Mouse (Mus musculus) gastrocnemius, postnatal 36 days (tissue): ENCODE results near the gene Dip2b. TPM values are rescaled to one million over a fixed set of nuclear protein-coding genes. Genes with fewer than 3 reads are reported as not detected.
"Not testable (repeated sequence)": the region's sequence is repeated elsewhere in the genome, so short reads cannot be mapped to it uniquely, and the experiment has no call there.

Source experiments
- DNase-seq, 2 experiments: peaks; one replicate each; pipeline ENCODE4 v3.0.0; 2022
- intact Hi-C: fragments of 180-260 bp; cut with DNase I; formaldehyde crosslinking; loops from one replicate; pipeline ENCODE4 v1.15.1; 2025
- total RNA-seq, 2 experiments: library from RNA; stranded (reverse); gene quantifications; 2 replicates each; pipeline ENCODE4 v1.2.3; 2021

The Dip2b gene
- total RNA-seq, 2 experiments from 2014 or later: 6.2 to 7.3 TPM

- intact Hi-C loops: no loop called here
- no peak for DNase-seq
Observed at GRCm38 (mm10) chr15:100245951-100246350, 207.5 kb downstream of the Dip2b start.

GRCm38 (mm10) chr15:100247296-100247695, 208.8 kb downstream of the Dip2b start:
- intact Hi-C loops: no loop called here
- no peak for DNase-seq

- DNase-seq: no peak
- intact Hi-C loops: no loop called here
Observed at GRCm38 (mm10) chr15:100248665-100249433, 210.4 kb downstream of the Dip2b start.

DNA sequence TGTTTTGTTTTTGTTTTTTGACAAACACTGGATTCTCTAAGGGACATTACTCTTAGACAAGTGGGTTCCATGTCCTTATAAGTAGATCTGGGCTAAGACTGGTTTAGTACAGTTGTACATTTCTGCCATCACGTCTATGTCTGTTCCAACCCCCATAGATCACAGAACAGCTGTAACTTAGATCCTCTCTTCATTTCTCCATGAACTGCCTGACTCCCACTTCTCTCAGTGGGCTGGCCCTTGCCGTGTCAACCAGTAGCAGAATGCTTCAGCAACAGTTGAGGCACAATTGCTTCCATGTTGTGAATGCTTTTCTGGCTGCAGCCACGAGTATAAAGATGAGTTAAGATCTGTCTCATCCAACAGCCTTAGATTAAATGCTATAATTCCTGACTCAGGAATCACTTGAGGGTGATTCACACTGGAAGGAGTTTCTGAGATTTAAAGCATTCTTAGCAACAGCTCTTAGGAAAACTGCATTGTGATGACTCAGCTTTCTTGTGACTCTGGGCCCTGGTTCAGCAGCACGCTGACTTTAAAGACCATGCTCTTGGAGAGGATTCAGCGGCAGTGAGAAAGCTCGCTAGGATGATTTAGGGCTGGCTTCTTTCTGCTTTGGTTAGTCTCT, 212.8 kb downstream of the Dip2b start:
- no peak for DNase-seq
- intact Hi-C loops: loop anchor here (10.0 kb wide), 1 partner anchor 1486 kb away; the partner anchor contains the start of gene Arf3

GRCm38 (mm10) chr15:100256386-100256785, 217.9 kb downstream of the Dip2b start:
- no peak for DNase-seq
- intact Hi-C loops: loop anchor here (10.0 kb wide), 1 partner anchor 1492 kb away; the partner anchor contains the start of gene Arf3

DNA sequence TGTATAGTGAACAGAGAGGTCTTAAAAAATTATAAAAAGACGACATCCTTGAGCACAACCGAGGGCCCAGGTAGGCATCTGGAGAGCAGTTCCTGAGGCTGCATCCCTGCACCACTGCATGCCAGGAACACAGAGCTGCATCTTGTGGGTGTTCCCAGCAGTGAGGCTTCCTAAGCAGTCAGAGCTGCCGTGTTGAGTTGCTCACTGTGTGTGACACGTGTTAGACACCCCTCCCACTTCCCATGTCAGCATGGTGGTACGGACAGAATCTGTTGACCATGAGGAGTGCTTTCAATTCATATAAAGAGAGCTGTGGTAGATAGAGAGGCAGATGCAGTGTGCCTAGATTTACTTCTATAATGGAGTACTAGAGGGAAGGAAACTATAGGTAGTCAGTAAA, 218.8 kb downstream of the Dip2b start:
- intact Hi-C loops: loop anchor here (10.0 kb wide), 1 partner anchor 1493 kb away; the partner anchor contains the start of gene Arf3

DNA sequence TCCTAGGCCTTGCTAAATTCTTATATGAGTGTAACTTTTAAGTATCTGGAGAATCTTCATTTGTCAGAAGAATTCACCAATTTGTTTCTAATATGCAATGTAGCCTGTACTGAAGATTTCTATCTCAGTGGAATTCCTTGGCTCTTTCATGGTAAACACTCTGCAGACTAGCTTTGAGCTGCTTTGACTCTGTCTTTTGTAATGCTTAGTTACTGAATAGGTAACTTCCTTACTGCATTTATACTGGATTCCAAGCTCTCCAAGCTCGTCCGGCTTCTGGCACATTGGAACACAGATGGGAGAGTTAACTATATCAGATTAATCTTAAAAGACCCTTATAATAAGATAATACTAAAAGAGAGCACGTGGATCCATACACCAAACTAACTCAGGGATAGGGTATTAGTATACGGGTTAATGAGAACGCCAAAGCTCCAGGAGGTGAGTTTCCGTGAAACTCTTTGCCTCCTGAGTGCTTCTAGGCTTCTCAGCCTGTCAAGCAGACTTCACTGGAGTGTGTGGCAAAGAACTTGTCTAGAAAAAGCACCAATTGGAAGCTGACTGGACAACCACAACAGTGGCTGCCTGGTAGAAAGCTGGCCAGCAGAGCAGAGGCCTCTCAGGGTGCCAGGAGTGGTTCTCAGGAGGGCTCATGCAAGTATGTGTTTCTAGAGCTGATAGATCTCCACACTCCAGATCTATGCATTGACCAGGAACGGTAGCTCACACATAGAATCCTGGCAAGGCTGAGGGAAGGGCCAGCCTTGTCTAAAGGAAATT, 220.4 kb downstream of the Dip2b start:
- intact Hi-C loops: loop anchor here (10.0 kb wide), 1 partner anchor 1494 kb away; the partner anchor contains the start of gene Arf3
- no peak for DNase-seq

More for the DNA sequence above, 218.8 kb downstream of the Dip2b start:
- no peak for DNase-seq

- intact Hi-C loops: loop anchor here (10.0 kb wide), 1 partner anchor 194 kb away; no protein-coding TSS in a partner anchor
- DNase-seq: not testable (repeated sequence)
Observed at GRCm38 (mm10) chr15:100260351-100260750, 221.9 kb downstream of the Dip2b start.

GRCm38 (mm10) chr15:100263246-100263905, 224.9 kb downstream of the Dip2b start:
- DNase-seq: no peak
- intact Hi-C loops: loop anchor here (10.0 kb wide), 1 partner anchor 191 kb away; no protein-coding TSS in a partner anchor

DNA sequence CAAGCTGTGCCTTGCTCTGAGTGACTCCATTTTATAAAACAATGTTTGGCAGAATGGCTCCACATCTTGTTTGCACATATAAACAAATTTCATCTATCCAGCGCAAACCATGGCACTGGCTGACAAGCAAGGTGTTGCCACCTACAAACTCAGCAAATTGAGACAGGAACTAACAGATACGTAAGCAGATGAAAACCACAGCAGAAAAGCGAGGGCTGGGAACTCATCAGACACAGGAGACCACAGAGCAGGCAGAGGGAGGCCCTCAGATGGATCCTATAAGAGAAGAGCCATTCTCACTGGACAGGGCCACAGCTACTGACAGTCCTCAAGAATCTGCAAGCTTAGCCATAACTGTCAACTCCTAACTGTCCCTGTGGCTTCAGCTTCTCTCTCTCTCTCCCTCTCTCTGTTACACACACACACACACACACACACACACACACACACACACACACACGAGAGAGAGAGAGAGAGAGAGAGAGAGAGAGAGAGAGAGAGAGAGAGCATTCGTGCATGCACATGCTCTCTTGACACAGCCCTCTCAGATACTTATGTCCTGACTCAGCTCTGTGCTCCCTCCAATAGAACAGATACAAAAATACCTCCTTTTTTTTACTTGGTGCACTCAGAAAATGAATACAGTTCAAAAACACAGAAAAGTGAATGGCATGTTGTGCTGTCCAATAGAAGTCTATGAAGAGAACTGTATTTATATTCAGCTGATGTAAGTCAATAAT, 227.3 kb downstream of the Dip2b start:
- DNase-seq: no peak
- intact Hi-C loops: loop anchor here (5.0 to 10.0 kb wide), 3 partner anchors 52 to 189 kb away; no protein-coding TSS in a partner anchor

GRCm38 (mm10) chr15:100268916-100269315, 230.5 kb downstream of the Dip2b start:
- DNase-seq: no peak
- intact Hi-C loops: loop anchor here (5.0 to 10.0 kb wide), 3 partner anchors 48 to 186 kb away; no protein-coding TSS in a partner anchor

Other genes with a start within 250 kb of the Dip2b start
- gene Lima1, start 163.2 kb upstream of the Dip2b start, total RNA-seq: 10 to 100 TPM in 1 of 2 experiments, 1 to 10 TPM in 1; 9.3 to 10.3 TPM
- gene Fam186a, start 71.6 kb upstream of the Dip2b start, total RNA-seq: under 1 TPM; 0.07 to 0.10 TPM
- 10 to 100 TPM; 42.1 to 45.5 TPM for gene Larp4, start 68.6 kb upstream of the Dip2b start, total RNA-seq
- gene Atf1, start 189.2 kb downstream of the Dip2b start, total RNA-seq: 10 to 100 TPM; 36.7 to 47.1 TPM
- gene Tmprss12, start 242.2 kb downstream of the Dip2b start, total RNA-seq: not detected